Mouse (Mus musculus): Measurements from ENCODE around the gene Pkp3.

Pkp3 gene

GRCm38 (mm10) chr7:141056976-141057375, 21.0 kb upstream of the Pkp3 start:
- DNase-seq (ENCODE audit: low read depth, low spot score) = no peak

GRCm38 (mm10) chr7:141057541-141057940, 20.5 kb upstream of the Pkp3 start:
- DNase-seq (ENCODE audit: low read depth, low spot score) = no peak

- peak; percentile 71 for DNase-seq (ENCODE audit: low read depth, low spot score)
Observed at GRCm38 (mm10) chr7:141058601-141059341, 19.2 kb upstream of the Pkp3 start.

GRCm38 (mm10) chr7:141059929-141060328, 18.1 kb upstream of the Pkp3 start:
- DNase-seq (ENCODE audit: low read depth, low spot score) = no peak

GRCm38 (mm10) chr7:141060426-141061242, 17.4 kb upstream of the Pkp3 start, which contains the start of gene B4galnt4:
TSS of gene B4galnt4 (plus strand) at chr7:141061104.
- DNase-seq (ENCODE audit: low read depth, low spot score) = peak; percentile 78

- peak; percentile 57 for DNase-seq (ENCODE audit: low read depth, low spot score)
Observed at GRCm38 (mm10) chr7:141061269-141061692, 16.7 kb upstream of the Pkp3 start.

GRCm38 (mm10) chr7:141062525-141062924, 15.5 kb upstream of the Pkp3 start:
- DNase-seq (ENCODE audit: low read depth, low spot score) = no peak

- no peak for DNase-seq (ENCODE audit: low read depth, low spot score)
Observed at GRCm38 (mm10) chr7:141063353-141063752, 14.7 kb upstream of the Pkp3 start.

- DNase-seq (ENCODE audit: low read depth, low spot score) = peak; percentile 51
Observed at GRCm38 (mm10) chr7:141064175-141064574, 13.8 kb upstream of the Pkp3 start.

- DNase-seq (ENCODE audit: low read depth, low spot score) = no peak
Observed at GRCm38 (mm10) chr7:141064576-141064975, 13.4 kb upstream of the Pkp3 start.

- no peak for DNase-seq (ENCODE audit: low read depth, low spot score)
Observed at GRCm38 (mm10) chr7:141068351-141068750, 9.7 kb upstream of the Pkp3 start.

- DNase-seq (ENCODE audit: low read depth, low spot score) = peak; percentile 85
Observed at GRCm38 (mm10) chr7:141070058-141070862, 7.8 kb upstream of the Pkp3 start.

GRCm38 (mm10) chr7:141072017-141072745, 5.8 kb upstream of the Pkp3 start:
- peak; percentile 94 for DNase-seq (ENCODE audit: low read depth, low spot score)

- DNase-seq (ENCODE audit: low read depth, low spot score) = no peak
Observed at GRCm38 (mm10) chr7:141073782-141074181, 4.2 kb upstream of the Pkp3 start.

- no peak for DNase-seq (ENCODE audit: low read depth, low spot score)
Observed at GRCm38 (mm10) chr7:141078876-141079275, 858 bp downstream of the Pkp3 start.

GRCm38 (mm10) chr7:141079481-141080449, 1.7 kb downstream of the Pkp3 start:
- no peak for DNase-seq (ENCODE audit: low read depth, low spot score)

- peak; percentile 73 for DNase-seq (ENCODE audit: low read depth, low spot score)
Observed at GRCm38 (mm10) chr7:141087894-141088293, 9.9 kb downstream of the Pkp3 start.

GRCm38 (mm10) chr7:141088473-141088872, 10.5 kb downstream of the Pkp3 start:
- peak; percentile 56 for DNase-seq (ENCODE audit: low read depth, low spot score)

GRCm38 (mm10) chr7:141090228-141090627, 12.2 kb downstream of the Pkp3 start:
- no peak for DNase-seq (ENCODE audit: low read depth, low spot score)

All from CD4-positive, CD25-positive, alpha-beta regulatory T cell, adult 2 months (primary cell).